Mouse (Mus musculus) thymus, postnatal 4 days (tissue): ENCODE measurements around the gene Crhr2.

Source experiments
- DNase-seq: peaks from one replicate; pipeline ENCODE4 v3.0.0; 2021

The Crhr2 gene

GRCm38 (mm10) chr6:55043206-55043605, 89.6 kb downstream of the Crhr2 start:
- no peak for DNase-seq
